Mouse (Mus musculus) megakaryocyte progenitor cell, adult 5-6 weeks (primary cell): ENCODE data around the gene Fcer1g. TPM values are rescaled to one million over a fixed set of nuclear protein-coding genes. Genes with fewer than 3 reads are reported as not detected.
"Not testable (repeated sequence)": the region's sequence is repeated elsewhere in the genome, so short reads cannot be mapped to it uniquely, and the experiment has no call there.

Experiments used
- ATAC-seq: replicated peaks from 2 replicates; pipeline ENCODE4 v1.8.0; 2016; ENCODE audit warnings: mild to moderate bottlenecking, moderate TSS enrichment, inconsistent platforms; ENCODE audit not compliant: poor library complexity
- total RNA-seq, 2 experiments: library from RNA; stranded (forward) in 1 of 2; stranded (reverse) in 1 of 2; fragments of 157-497, 149-512 nt in 1 of 2; fragments of 200-1000 nt in 1 of 2; gene quantifications; 2 replicates each; pipeline versions ENCODE4 v1.2.3 to v1.2.4; 2015 to 2017

Gene Fcer1g
- total RNA-seq, 2 experiments from 2014 or later, result 178 to 293 TPM

DNA sequence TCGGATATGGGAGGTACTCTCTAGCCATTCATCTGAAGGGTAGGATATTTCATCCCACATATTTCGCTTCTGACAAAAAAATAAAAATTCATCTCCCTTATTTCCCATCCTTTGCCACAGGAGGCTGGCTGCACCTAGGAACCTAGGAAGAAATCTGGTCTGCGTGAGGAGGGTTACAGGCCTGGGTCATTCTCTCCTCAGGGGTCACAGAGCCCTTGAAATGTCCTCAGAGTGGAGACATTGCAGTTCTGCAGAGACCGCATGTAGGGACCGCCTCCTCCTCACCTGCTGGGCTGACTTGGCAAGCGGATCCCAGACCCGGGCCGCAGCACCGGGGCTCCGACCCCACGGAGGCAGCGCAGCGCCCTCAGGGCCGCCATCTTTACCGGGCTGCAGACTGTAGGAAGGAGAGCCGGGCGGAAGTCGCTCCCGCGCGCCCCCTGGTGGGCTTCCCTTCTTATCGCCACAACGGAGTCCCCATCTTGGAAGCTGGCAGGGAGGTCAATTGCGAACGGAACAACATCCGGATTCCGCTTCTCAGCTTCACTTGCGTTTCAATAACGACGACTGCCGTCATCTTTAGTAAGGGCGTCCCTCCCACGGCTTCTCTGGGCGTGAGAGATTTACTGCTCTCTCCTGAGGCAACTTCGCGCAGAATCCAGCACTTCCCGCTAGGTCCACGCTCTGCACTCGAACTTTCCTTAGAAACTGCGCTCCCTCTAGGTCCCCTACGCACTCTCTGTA, 12.7 kb upstream of the Fcer1g start:
- ATAC-seq, result peak; percentile 94

DNA sequence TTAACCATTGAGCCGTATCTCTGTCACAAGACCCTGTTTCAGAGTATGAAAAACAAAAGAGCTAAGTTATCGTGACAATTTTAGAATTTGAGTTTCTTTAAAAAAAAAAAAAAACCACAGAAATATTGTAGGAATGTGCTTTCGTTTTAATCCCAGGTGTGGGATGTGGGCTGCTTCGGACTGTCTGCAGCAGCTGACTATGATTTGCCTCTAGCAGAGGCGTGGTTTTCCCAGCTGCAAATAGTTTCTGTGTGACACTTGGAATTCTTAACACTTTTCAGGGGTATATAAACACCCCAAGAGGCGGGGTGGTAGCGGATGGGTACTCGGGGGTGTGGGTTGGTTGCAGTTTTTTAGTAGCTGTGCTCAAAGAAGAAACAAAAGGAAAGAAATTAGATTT, 11.2 kb upstream of the Fcer1g start:
- no peak for ATAC-seq

DNA sequence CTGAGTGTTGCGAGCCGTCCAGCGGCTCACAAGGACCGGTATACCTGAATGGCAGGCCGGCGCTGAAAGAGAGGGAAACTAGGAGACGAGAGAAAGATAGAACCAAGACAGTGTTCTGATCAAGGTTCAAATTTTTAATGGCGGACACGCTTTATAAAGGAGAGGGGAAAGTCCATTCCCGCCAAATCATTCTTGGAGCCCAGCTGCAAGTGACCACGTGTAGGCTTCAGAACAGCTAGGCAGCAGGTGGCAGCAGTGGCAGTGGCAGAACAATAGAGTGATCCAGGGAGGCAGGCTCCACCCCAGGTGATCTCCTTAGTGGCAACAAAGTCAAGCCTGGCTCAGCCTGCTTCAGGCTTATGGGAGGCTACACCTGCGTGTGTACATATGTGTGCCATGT, 7.8 kb upstream of the Fcer1g start:
- not testable (repeated sequence) for ATAC-seq

DNA sequence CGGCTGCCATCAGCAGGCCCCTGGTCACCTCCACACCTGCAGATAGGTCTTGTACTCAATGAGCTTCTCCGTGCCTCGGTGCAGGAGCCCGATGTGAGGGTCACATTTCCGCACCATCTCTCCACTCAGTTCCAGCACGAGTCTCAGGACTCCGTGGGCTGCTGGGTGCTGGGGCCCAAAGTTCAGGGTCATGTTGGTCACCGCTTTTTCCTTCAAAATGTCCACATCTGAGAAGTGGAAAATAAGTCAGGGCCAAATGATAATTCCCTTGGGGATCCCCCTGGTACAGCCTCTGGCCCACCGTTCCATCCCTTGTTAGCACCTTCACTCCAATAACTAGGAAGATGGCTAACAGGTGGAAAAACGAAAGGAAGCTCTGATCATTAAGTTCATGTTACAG, 6.7 kb upstream of the Fcer1g start:
- ATAC-seq, result no peak

DNA sequence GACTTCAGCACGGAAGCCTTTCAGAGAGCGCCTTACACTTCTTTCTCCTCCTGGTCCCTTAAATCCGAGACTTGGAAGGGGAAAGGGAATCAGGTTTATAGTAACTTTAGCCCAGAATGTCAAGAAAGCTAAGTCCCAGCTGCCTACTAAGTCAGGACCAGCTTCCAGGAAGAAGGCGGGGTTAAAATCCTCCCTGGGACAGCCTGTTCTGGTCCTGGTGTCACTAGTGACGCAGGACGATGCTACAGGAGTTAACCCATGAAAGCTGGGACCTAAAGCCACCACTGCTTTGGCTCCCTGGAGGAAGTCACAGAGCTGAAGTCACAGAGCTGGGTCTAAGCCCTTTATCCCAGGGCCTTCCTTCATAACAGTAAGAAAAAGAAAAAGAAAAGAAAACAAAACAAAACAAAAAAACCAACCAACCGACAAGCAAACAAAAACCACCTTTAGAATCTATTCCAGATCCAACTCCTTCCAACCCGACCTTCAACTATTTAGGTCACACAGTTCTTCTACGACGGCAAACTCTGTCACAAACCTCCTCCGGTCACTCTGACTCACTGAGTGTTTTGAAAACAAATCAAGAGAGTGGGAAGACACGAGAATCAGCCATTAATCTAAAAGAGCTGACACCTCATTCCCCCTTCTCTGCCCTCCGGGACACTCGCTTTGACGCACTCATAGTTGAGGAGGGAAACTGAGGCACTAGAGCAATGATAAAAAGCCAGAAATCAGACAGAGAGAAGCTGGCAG, 6.0 kb upstream of the Fcer1g start:
- ATAC-seq, result no peak

DNA sequence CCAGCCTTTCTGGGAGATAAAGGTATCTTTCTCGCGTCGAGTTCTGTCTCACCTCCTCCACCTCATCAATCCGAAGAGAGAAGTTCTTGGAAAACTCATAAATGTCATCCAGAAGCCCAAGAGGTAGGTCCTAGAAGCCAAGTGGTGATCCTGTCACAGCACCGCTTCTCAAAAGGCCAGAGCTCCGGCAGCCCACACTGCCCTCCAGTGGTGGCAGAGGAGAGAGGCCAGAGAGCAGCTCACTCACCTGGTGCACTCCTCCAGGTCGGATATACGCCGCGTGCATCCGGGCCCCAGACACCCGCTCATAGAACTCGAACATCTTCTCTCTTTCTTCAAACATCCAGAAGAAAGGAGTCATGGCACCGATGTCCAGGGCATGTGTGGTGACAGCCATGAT, 4.3 kb upstream of the Fcer1g start:
- ATAC-seq, result peak; percentile 82

DNA sequence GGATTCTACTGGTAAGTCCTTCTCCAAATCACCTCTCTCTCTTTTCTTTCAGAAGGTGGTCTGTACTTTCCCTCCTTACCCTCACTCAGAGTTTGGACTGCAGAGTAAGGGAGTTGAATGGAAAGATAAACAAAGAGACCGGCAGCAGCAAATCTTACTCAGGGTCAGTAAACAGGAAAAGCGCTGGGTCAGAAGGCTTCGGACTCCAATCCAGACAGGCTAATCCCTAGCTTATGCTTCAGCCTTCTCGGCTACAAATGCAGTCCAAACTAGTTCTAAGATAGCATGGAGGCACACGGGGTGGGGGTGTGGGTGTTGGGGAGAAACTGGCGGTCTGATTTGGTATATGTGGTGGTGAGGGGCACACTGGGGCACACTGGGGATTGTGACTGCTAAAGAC, 3.3 kb upstream of the Fcer1g start:
- ATAC-seq, result no peak

DNA sequence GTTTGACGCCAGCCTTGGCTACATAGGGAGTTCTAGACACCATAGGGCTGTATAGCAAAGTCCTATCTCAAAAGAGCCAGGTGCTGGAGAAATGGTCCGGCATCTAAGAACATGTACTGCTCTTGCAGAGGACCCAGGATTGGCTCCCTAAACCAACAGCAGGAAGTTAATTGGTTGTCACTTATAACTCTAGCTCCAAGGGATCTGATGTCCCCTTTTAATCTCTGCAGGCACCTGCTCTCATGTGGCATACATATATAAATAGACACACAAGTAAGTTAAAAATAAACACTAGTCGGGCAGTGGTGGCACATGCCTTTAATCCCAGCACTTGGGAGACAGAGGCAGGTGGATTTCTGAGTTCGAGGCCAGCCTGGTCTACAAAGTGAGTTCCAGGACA, 1.6 kb upstream of the Fcer1g start:
- ATAC-seq, result no peak

DNA sequence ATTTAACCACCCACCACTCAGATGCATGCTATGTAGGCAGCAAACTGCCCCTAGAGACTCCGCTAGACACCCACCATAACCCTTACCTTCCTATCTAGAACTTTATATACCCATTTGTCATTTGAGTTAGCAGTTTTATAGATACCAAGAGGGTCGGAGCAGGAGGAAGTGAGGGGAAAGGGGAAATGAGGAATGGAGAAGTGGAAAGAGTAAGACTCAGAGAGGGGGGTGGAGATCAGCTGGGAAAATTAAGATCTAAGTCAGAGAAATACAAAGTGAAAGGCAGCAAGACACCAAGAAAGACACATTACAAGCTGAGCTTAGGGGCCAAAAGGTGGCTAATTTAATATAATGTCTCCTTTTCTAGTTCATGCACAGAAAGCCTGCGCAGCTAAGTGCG, 373 bp upstream of the Fcer1g start:
- ATAC-seq, result peak; percentile 7; the same call in 1 of the 2 replicates

DNA sequence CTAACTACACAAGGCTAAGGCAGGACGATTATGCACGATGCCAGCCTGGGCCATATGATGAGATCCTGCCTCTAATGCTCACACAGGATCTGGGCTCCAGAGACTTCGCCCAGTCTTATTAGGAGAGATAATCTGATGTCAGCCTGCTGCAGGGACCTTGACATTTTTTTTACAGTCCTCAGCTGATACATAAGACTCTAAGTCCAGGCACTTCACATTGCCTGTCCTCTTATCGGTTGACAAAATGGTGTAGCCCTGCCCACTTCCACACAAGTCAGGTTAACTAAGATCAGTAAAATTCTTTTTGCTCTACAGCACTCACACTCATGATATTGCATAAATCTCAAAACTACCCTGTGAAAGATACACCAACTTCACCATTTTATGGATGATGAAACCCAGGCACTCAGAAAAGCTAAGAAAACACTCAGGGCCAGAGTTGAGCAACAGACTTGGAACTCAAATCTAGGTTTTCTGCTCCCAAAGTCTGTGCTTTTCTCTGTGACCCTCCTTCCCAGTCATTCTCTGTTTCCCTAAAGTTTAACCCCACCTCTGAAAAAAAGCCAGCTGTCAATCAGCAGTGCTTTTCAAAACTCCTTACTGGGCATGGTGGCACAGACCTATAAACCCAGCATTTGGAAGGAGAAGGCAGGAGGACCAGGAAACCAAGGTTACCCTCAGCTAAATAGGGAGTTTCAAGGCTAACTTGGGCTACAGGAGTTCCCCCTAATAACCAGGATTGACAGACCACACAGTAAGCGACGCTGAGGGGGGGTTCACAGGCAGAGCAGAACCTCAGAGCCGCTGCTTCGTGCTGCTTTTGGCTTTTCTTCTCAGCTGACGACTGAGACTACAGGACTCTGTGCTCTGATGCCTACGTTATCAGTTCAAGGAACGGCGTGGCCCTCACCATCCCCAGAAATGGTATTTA, 1.1 kb downstream of the Fcer1g start:
- ATAC-seq, result peak; percentile 40

DNA sequence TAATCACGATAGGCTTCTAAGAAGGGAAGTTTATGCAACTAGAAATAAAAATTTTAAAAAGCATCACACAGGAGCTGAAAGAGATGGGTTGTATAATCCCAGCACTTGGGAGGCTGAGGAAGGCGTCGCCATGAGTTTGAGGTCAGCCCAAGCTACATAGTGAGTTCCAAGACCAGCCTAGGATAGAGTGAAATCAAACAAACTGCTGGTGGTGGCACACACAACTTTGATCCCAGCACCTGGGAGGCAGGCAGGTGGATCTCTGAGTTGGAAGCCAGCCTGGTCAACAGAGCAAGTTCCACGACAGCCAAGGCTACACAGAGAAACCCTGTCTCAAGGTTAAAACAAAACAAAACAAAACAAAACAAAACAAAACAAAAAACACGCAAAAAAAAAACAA, 1.8 kb downstream of the Fcer1g start:
- no peak for ATAC-seq

DNA sequence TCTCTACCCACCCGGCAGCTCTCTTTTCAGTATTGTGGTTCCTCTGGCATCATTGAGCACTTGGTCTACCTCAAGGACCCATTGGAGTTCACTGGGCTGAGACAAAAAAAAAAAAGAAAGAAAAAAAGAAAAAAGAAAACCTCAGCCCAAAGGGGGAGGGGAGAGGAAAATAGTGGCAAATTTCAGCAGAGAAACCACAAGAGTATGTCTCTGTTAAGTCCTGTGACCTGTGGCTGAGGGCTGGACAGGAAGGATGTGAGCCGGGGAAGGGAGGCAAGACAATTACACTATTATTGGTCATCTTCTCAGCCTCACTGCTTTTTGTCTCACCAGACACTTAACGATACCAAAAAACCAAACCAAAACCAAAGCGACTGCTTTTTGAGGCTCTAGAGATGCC, 2.3 kb downstream of the Fcer1g start:
- ATAC-seq, result peak; percentile 42

DNA sequence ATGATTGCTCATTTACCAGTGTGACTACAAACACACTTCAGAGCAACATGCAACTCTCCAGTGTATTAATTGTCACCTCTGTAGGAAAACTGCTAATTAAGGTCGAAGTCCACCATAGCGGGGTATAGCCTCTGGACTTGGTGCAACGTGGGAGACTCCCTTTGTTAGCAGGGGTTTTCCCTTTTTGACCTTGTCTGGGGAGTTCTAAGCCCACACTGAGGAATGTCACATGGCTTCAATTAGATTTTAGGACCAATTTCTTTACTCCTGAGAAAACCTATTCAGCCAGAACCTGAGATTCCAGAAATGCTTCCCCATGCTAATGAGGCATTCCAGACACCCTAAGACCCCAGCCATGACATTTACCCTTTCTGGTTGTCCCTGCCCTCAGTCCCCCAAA, 4.0 kb downstream of the Fcer1g start:
- ATAC-seq, result no peak

DNA sequence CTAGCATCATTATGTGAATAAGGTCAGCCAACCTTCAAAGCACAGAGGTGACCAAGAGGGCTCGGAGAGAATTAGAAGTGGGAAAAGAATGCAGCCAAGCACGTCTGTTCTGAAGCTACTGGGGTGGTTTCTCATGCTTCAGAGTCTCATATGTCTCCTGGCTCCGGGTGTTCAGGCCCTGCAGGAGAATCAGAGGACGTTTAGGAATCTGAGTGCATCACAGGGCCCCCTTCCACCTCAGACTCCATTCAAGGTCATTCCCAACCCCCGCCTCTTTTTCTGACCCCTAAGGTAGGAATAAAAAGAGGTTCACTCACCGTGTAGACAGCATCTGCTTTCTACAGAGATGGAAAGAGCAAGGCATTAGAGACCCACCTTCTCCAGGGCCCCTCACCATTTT, 4.4 kb downstream of the Fcer1g start:
- no peak for ATAC-seq

DNA sequence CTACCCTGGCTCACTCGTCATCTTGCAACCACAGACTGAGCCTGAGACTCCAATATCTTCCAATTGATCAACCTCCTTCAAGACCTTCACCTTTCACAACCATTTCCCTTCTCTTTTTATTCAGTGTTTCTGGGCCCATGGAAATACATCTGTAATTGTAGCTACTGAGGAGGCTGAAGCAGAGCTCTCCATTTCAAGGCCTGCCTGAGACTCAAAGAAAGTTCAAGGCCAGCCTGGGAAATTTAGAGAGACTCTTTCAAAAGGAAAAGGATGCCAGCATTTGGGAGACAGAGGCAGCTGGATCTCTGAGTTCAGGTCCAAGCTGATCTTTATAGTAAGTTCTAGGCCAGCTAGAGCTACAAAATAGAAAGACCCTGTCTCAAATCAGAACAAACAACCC, 6.3 kb downstream of the Fcer1g start:
- no peak for ATAC-seq

DNA sequence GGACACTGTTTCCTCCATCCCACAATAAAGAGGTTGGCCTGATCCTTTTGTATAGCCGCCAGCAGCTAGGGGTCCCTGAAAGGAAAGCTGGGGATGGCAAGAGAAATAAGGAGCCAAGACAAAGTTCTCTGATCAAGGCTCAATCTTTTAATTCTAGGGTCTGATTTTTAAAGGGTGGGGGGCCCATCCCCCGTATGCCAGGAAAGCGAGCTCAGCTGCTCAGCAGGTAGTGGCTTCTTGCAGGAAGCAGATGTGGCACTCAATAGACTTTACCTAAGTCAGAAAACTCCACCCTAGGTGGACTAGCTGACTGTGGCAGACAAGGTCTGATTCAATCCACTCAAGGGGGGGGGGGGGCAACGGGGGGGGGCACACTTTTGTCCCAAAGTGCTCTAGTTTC, 7.4 kb downstream of the Fcer1g start:
- ATAC-seq, result no peak

DNA sequence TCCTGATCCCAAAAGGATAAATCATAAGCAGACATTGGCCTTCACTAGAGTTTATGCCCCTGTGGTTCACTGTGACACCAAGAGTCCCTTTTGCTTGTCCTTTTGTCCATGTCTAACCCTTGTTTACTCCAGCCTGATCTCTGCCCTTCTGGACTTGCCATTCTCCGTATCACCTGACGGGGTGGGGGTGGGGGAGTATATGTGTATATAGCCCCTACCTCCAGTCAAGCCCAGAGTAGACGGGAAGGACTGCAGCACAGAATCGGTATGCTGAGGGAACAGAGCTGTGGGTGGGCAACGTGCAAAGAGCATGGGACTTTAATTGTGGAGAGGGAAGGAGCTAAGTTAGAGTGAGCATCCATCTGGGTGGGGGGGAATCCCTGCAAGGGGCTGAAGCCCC, 9.3 kb downstream of the Fcer1g start, which contains the start of gene Apoa2:
Gene Apoa2 (plus strand): TSS at position 198 of the 400 bp plus-strand sequence.
- no peak for ATAC-seq

DNA sequence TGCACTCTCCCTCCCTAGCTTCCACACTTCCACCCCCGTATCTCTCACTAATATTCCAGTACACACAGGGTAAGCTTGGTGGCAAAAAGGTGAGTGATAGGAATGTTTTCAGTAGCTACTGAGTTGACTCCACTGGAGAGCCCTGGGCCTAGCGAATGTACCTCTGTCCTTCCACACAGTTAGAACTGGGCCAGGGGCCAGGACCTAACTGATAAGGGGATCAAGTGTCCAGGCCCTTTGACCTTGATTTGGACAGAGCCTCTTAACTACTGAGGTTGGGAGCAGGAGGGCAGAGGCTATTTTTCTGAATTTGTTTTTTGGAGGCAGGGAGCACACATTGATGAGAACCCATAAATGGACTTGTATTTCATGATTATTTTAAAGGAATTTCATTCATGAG, 10.4 kb downstream of the Fcer1g start:
- no peak for ATAC-seq

DNA sequence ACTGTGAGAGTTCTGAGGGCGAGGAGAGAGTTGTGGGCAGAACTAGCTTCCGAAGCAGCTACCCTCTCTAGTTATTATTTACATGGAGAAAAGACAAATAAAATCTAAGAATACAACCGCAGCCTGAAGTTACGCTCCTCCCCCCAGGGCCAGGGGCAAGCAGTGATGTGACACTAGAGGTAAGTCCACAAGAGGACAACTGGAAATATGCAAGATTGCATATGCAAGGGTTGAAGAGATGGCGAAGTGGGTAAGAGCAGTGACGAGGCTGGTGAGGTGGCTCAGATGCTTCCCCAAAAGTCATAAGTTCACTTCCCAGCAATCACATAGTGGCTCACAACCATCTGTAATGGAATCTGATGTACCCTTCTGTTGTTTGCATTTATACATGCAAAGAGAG, 11.0 kb downstream of the Fcer1g start:
- ATAC-seq, result no peak

DNA sequence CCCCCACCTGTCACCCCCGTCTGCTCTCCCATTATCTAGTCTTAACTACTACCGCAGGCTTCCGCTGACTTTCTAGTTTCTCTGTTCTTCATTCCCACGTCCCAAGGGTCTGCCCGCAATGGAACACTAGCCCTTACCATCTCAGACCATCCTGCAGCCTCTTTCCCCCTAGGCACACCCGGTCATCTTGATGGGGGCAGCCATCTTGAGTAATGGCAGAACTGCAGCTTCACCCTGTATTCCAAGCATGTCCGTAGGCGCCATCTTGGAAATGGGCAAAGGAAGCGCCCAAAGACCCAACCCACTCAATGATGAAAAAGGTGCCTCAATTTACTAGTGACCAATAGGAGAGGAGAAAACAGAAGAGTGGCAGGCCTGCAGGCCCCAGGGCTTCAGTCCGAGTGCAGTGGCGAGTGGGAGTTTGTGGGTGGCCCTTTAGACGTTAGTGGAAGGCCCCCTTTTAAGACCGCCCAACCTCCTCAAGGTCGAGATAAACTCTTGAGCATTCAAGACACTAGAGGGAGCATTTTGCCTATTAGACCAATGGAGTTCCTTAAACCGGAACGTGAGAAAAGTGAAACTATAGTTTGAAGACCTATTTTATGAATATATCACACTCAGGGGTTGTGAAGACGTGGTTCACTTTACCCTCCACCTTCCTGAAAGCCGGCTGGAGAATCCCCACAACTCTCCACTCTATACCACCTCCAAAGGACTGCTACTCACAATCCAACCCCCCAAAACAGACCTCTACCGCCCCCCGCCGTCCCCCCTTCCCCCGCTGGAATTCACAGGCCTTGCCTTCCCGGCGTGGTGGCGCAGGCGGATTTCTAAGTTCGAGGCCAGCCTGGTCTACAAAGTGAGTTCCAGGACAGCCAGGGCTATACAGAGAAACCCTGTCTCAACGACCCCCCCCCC, 11.7 kb downstream of the Fcer1g start, which contains the start of gene Tomm40l:
Gene Tomm40l (minus strand): TSS at position 277 of the 918 bp plus-strand sequence.
- peak; percentile 93 for ATAC-seq
